Mouse (Mus musculus): ENCODE data around the gene Snx9. TPM values are rescaled to one million over a fixed set of nuclear protein-coding genes. Genes with fewer than 3 reads are reported as not detected.

The Snx9 gene
- total and polyA plus RNA-seq, 3 experiments: 26.7 to 55.5 (median 46.7) TPM

- ATAC-seq (ENCODE audit: extremely low read depth, insufficient number of reproducible peaks, low FRiP score, poor library complexity, severe bottlenecking) (no peak), DNase-seq (ENCODE audit: low spot score) (no peak)
- Histone ChIP-seq H3K4me1 (ENCODE audit: insufficient read depth, low read depth, low read length) (peaks cover 73% of the 10 kb centered on the region), H3K27me3 (ENCODE audit: insufficient read depth, low read length) (peaks cover 5% of the 10 kb centered on the region; the same call in 1 of the 2 replicates), H3K9me3 (replicated peaks) (no peaks in the 10 kb centered on the region), H3K36me3 (replicated peaks) (peaks cover 30% of the 10 kb centered on the region), H3K4me3 (ENCODE audit: low read depth, low read length) (peak overlapping the region; percentile 33; the same call in 1 of the 2 replicates)
- TF ChIP-seq CTCF (IDR thresholded peaks at IDR 0.05; ENCODE audit: low read depth, low read length) (no peak), GATA1 (IDR thresholded peaks at IDR 0.05; ENCODE audit: borderline replicate concordance, low read length) (no peak), TAL1 (conservative IDR thresholded peaks at IDR 0.05; ENCODE audit: low read depth, low read length) (no peak), GATA2 (IDR thresholded peaks at IDR 0.05; ENCODE audit: borderline replicate concordance, low read depth, low read length) (no peak), POLR2AphosphoS5 (IDR thresholded peaks at IDR 0.05; ENCODE audit: insufficient replicate concordance, low read depth, low read length) (no peak)
Measured at GRCm38 (mm10) chr17:5800824-5801560, 40.1 kb upstream of the Snx9 start.

GRCm38 (mm10) chr17:5801761-5802655 is 39.1 kb upstream of the Snx9 start:
- Histone ChIP-seq H3K4me1 (ENCODE audit: insufficient read depth, low read depth, low read length) (peaks cover 63% of the 10 kb centered on the region), H3K27me3 (ENCODE audit: insufficient read depth, low read length) (peaks cover 11% of the 10 kb centered on the region; the same call in 1 of the 2 replicates), H3K9me3 (replicated peaks) (no peaks in the 10 kb centered on the region; the same call in 1 of the 2 replicates), H3K4me3 (ENCODE audit: low read depth, low read length) (no peak overlapping the region), H3K36me3 (replicated peaks) (peaks cover 30% of the 10 kb centered on the region)
- peak; percentile 37; the same call in 1 of the 2 replicates for ATAC-seq (ENCODE audit: extremely low read depth, insufficient number of reproducible peaks, low FRiP score, poor library complexity, severe bottlenecking)
- TF ChIP-seq CTCF (IDR thresholded peaks at IDR 0.05; ENCODE audit: low read depth, low read length) (no peak), TAL1 (conservative IDR thresholded peaks at IDR 0.05; ENCODE audit: low read depth, low read length) (no peak), GATA2 (IDR thresholded peaks at IDR 0.05; ENCODE audit: borderline replicate concordance, low read depth, low read length) (no peak), POLR2AphosphoS5 (IDR thresholded peaks at IDR 0.05; ENCODE audit: insufficient replicate concordance, low read depth, low read length) (no peak), GATA1 (IDR thresholded peaks at IDR 0.05; ENCODE audit: borderline replicate concordance, low read length) (no peak)
- DNase-seq (ENCODE audit: low spot score): no peak

GRCm38 (mm10) chr17:5802656-5802955 is 38.5 kb upstream of the Snx9 start:
- no peaks in the 10 kb centered on the region; the same call in 1 of the 2 replicates for H3K9me3 ChIP-seq (replicated peaks)
- peaks cover 17% of the 10 kb centered on the region for H3K27me3 ChIP-seq (ENCODE audit: insufficient read depth, low read length)
- H3K36me3 ChIP-seq (replicated peaks): peaks cover 30% of the 10 kb centered on the region
- no peak for ATAC-seq (ENCODE audit: extremely low read depth, insufficient number of reproducible peaks, low FRiP score, poor library complexity, severe bottlenecking)
- peaks cover 58% of the 10 kb centered on the region for H3K4me1 ChIP-seq (ENCODE audit: insufficient read depth, low read depth, low read length)
- no peak overlapping the region for H3K4me3 ChIP-seq (ENCODE audit: low read depth, low read length)
- TF ChIP-seq GATA1 (IDR thresholded peaks at IDR 0.05; ENCODE audit: borderline replicate concordance, low read length) (no peak), GATA2 (IDR thresholded peaks at IDR 0.05; ENCODE audit: borderline replicate concordance, low read depth, low read length) (no peak), TAL1 (conservative IDR thresholded peaks at IDR 0.05; ENCODE audit: low read depth, low read length) (no peak), CTCF (IDR thresholded peaks at IDR 0.05; ENCODE audit: low read depth, low read length) (no peak), POLR2AphosphoS5 (IDR thresholded peaks at IDR 0.05; ENCODE audit: insufficient replicate concordance, low read depth, low read length) (no peak)
- no peak for DNase-seq (ENCODE audit: low spot score)

GRCm38 (mm10) chr17:5803229-5804012 is 37.7 kb upstream of the Snx9 start:
- DNase-seq (ENCODE audit: low spot score) (no peak), ATAC-seq (ENCODE audit: extremely low read depth, insufficient number of reproducible peaks, low FRiP score, poor library complexity, severe bottlenecking) (no peak)
- Histone ChIP-seq H3K27me3 (ENCODE audit: insufficient read depth, low read length) (peaks cover 20% of the 10 kb centered on the region), H3K9me3 (replicated peaks) (no peaks in the 10 kb centered on the region; the same call in 1 of the 2 replicates), H3K4me1 (ENCODE audit: insufficient read depth, low read depth, low read length) (peaks cover 52% of the 10 kb centered on the region), H3K36me3 (replicated peaks) (peaks cover 30% of the 10 kb centered on the region), H3K4me3 (ENCODE audit: low read depth, low read length) (no peak overlapping the region)
- TF ChIP-seq GATA2 (IDR thresholded peaks at IDR 0.05; ENCODE audit: borderline replicate concordance, low read depth, low read length) (no peak), GATA1 (IDR thresholded peaks at IDR 0.05; ENCODE audit: borderline replicate concordance, low read length) (no peak), CTCF (IDR thresholded peaks at IDR 0.05; ENCODE audit: low read depth, low read length) (no peak), TAL1 (conservative IDR thresholded peaks at IDR 0.05; ENCODE audit: low read depth, low read length) (no peak), POLR2AphosphoS5 (IDR thresholded peaks at IDR 0.05; ENCODE audit: insufficient replicate concordance, low read depth, low read length) (no peak)

- peaks cover 21% of the 10 kb centered on the region for H3K27me3 ChIP-seq (ENCODE audit: insufficient read depth, low read length)
- peaks cover 41% of the 10 kb centered on the region for H3K4me1 ChIP-seq (ENCODE audit: insufficient read depth, low read depth, low read length)
- DNase-seq (ENCODE audit: low spot score): no peak
- H3K9me3 ChIP-seq (replicated peaks): no peaks in the 10 kb centered on the region; the same call in 1 of the 2 replicates
- H3K4me3 ChIP-seq (ENCODE audit: low read depth, low read length): no peak overlapping the region
- peaks cover 30% of the 10 kb centered on the region for H3K36me3 ChIP-seq (replicated peaks)
- no peak for TF ChIP-seq CTCF (IDR thresholded peaks at IDR 0.05; ENCODE audit: low read depth, low read length)
- no peak for TF ChIP-seq POLR2AphosphoS5 (IDR thresholded peaks at IDR 0.05; ENCODE audit: insufficient replicate concordance, low read depth, low read length)
- TF ChIP-seq GATA1 (IDR thresholded peaks at IDR 0.05; ENCODE audit: borderline replicate concordance, low read length): no peak
- no peak for TF ChIP-seq TAL1 (conservative IDR thresholded peaks at IDR 0.05; ENCODE audit: low read depth, low read length)
- TF ChIP-seq GATA2 (IDR thresholded peaks at IDR 0.05; ENCODE audit: borderline replicate concordance, low read depth, low read length): no peak
- no peak for ATAC-seq (ENCODE audit: extremely low read depth, insufficient number of reproducible peaks, low FRiP score, poor library complexity, severe bottlenecking)
Measured at GRCm38 (mm10) chr17:5804370-5805150, 36.6 kb upstream of the Snx9 start.

All from G1E (cell line).